Mouse (Mus musculus): ENCODE data around the gene Atg16l1.

DNA sequence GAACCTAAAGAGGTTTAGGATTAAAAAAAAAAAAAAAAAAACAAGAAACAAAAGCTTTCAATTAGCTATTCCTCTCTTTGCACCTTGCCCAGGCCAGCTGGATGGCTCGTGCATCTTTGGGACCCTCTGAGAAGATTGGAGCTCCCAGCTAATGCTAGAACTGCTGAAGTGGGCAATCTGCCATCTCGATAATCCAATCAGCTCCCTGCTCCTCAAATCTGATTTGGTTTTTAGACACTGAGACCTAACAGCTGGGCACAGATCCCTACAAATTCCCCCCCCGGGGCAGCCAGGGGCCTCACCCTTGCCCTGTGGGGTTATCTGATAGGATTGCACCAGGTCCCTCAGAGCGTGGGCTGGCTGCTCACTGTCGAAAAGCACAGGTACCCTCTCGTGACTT, 47.9 kb downstream of the Atg16l1 start, which contains the start of gene Sag:
- no peak for TF ChIP-seq ZC3H11A (IDR thresholded peaks at IDR 0.05; ENCODE audit: borderline replicate concordance, low read depth, low read length)
- no peak for TF ChIP-seq CHD2 (IDR thresholded peaks at IDR 0.05; ENCODE audit: low read depth, low read length)
- no peak for TF ChIP-seq ZNF384 (IDR thresholded peaks at IDR 0.05; ENCODE audit: low read depth, low read length)
